Mouse (Mus musculus) ES-Bruce4 (cell line): ENCODE results near the gene Engase. TPM values are rescaled to one million over a fixed set of nuclear protein-coding genes. Genes with fewer than 3 reads are reported as not detected.

Experiments
- H3K27ac ChIP-seq: 2 replicates; pipeline ENCODE4 v1.5.1; 2012; ENCODE audit warnings: low read length, inconsistent platforms; ENCODE audit not compliant: insufficient read depth
- H3K27me3 ChIP-seq: 2 replicates; pipeline ENCODE4 v1.6.1; 2012; ENCODE audit warnings: mild to moderate bottlenecking, low read length, inconsistent platforms; ENCODE audit not compliant: control insufficient read depth, poor library complexity, insufficient read depth, severe bottlenecking
- H3K36me3 ChIP-seq: 2 replicates; pipeline ENCODE4 v1.6.1; 2012; ENCODE audit warnings: inconsistent platforms, mild to moderate bottlenecking, low read length, moderate library complexity; ENCODE audit not compliant: control insufficient read depth, poor library complexity, insufficient read depth, severe bottlenecking
- H3K4me1 ChIP-seq: one replicate; pipeline ENCODE4 v1.8.1; 2011; ENCODE audit warnings: low read length; ENCODE audit not compliant: control insufficient read depth, insufficient read depth
- H3K4me3 ChIP-seq: 2 replicates; pipeline ENCODE4 v1.5.1; 2011; ENCODE audit warnings: low read depth, mild to moderate bottlenecking, low read length
- H3K9ac ChIP-seq: 2 replicates; pipeline ENCODE4 v1.6.1; 2012; ENCODE audit warnings: low read depth, mild to moderate bottlenecking, inconsistent platforms; ENCODE audit not compliant: poor library complexity, severe bottlenecking
- H3K9me3 ChIP-seq: replicated peaks from 2 replicates; pipeline ENCODE4 v1.6.1; 2012; ENCODE audit warnings: mild to moderate bottlenecking, low read length, inconsistent platforms; ENCODE audit not compliant: control insufficient read depth, poor library complexity, insufficient read depth, severe bottlenecking
- CTCF ChIP-seq: IDR thresholded peaks from one replicate; pipeline ENCODE4 v1.8.1; 2011; ENCODE audit warnings: low read depth, low read length
- EP300 ChIP-seq: IDR thresholded peaks from 2 replicates; pipeline ENCODE4 v1.6.1; 2011; ENCODE audit warnings: low read depth, low read length; ENCODE audit not compliant: insufficient read depth
- POLR2A ChIP-seq: IDR thresholded peaks from one replicate; pipeline ENCODE4 v1.8.1; 2011; ENCODE audit warnings: low read length; ENCODE audit not compliant: insufficient read depth
- polyA plus RNA-seq: library from polyadenylated mRNA; stranded (reverse); fragments of >200 nt; gene quantifications from 2 replicates; pipeline ENCODE4 v1.2.4, GENCODE M21; 2011; ENCODE audit warnings: low read depth; ENCODE audit not compliant: missing spikeins, insufficient read depth, insufficient read length

The Engase gene
- polyA plus RNA-seq, 1 experiment = 7.8 TPM

DNA sequence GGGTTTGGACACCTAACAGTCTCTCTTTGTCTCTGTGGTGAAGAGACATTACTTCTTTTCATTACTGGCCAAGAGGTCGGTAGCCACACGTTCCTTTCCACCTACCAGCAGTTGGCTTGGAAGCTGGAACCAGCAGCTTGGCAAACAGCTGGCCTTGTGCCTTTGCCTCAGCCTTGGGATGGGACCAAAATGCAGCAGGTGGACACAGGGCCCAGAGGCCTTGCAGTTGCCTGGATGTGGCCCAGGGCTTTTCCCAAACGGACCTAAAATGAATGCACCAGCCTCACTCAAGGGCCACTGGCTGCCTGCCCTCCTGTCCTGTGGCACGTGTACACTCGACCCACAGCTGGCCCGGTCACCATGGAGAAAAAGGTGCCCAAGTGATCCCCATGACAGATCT is 25.4 kb upstream of the Engase start:
- Histone ChIP-seq H3K9me3 (no peaks in the 10 kb centered on the region), H3K4me3 (no peak overlapping the region), H3K27me3 (no peaks in the 10 kb centered on the region), H3K4me1 (peaks cover 3% of the 10 kb centered on the region), H3K9ac (no peak overlapping the region), H3K36me3 (no peaks in the 10 kb centered on the region), H3K27ac (no peak overlapping the region)
- TF ChIP-seq POLR2A (no peak), CTCF (no peak), EP300 (no peak)

DNA sequence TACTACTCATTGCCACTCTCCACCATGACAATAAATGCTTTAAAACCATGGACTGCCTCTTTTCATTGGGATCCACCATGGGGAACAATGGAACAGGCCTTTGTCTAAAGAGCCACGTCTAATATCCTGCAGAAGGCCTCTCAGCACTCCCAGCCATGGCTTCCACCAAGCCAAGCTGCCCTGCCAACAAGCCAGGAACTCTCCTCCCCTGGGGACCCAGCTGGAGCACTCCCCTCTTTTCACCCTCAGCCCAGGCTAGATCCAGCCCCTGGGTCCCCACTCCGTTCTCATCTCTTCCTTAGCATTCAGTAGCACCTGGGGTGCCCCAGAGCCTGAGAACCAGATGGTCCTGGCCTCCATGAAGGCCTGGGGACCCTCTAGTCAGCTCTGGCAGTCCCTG is 23.7 kb upstream of the Engase start:
- H3K9me3 ChIP-seq = no peaks in the 10 kb centered on the region

DNA sequence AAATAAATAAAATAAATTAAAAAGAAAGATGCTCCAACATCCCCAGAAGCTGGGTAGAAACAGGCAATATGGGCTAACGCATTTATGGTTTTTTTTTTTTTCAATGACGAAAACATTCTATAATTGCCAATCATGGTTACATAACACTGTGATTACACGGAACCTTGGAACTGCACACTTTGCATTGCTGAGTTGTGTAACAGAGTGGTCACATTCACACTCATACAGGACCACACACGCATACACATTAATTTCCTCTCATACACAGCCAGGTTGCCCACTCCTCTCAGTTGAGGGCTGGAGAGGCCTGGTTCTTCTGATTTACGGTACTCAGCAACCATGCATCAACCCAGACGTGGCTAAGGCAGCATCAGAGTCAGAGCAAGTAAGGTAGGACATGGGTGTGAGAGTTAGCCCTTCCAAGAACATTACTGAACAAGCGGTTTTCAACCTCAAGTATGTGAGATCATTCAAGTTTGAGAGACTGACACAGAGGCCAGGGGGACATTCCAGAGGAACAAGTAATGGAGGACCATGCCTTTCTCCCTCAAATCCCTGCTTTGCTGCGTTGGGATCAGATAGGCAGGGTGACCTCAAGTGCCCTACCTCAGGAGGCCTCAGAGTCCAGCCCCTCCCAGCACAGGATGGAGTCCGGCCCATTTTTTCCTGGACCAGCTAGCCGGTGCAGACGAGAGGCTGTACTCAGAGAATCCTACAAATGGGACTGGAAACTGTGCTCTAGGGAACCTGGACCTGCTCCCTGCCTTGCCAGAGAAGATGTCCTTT is 22.6 kb upstream of the Engase start:
- Histone ChIP-seq H3K9me3 (no peaks in the 10 kb centered on the region), H3K27me3 (no peaks in the 10 kb centered on the region), H3K4me3 (no peak overlapping the region), H3K4me1 (peaks cover 3% of the 10 kb centered on the region), H3K27ac (no peak overlapping the region), H3K9ac (no peak overlapping the region), H3K36me3 (no peaks in the 10 kb centered on the region)
- TF ChIP-seq CTCF (no peak), POLR2A (no peak), EP300 (no peak)

More for the DNA sequence above, 23.7 kb upstream of the Engase start:
- H3K27ac ChIP-seq = no peak overlapping the region
- H3K4me1 ChIP-seq = peaks cover 3% of the 10 kb centered on the region
- no peak for TF ChIP-seq EP300
- no peak for TF ChIP-seq POLR2A
- TF ChIP-seq CTCF = no peak
- H3K9ac ChIP-seq = no peak overlapping the region
- H3K4me3 ChIP-seq = no peak overlapping the region
- H3K36me3 ChIP-seq = no peaks in the 10 kb centered on the region
- H3K27me3 ChIP-seq = no peaks in the 10 kb centered on the region

DNA sequence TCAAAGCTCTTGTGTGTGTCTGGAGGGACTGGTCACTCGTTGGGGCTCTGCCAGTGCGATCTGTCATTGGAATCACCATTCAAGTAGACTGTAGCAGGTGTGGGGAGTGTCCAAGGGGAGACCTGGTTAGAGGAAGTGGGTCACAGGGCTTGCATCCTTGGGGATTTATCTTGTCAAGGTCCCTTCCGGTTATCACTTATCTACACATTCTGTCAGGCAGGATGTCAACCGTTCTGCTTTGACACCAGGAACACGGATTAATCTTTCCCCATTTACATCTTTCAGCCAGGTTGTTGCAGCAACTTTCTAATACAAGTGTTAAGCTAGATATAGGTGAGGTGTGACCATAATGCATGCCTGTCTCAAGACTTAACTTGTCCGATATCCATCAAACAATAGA is 20.8 kb upstream of the Engase start:
- Histone ChIP-seq H3K9me3 (no peaks in the 10 kb centered on the region), H3K27me3 (no peaks in the 10 kb centered on the region), H3K4me3 (no peak overlapping the region), H3K4me1 (peaks cover 3% of the 10 kb centered on the region), H3K27ac (no peak overlapping the region), H3K9ac (no peak overlapping the region), H3K36me3 (no peaks in the 10 kb centered on the region)
- TF ChIP-seq EP300 (no peak), POLR2A (no peak), CTCF (no peak)

DNA sequence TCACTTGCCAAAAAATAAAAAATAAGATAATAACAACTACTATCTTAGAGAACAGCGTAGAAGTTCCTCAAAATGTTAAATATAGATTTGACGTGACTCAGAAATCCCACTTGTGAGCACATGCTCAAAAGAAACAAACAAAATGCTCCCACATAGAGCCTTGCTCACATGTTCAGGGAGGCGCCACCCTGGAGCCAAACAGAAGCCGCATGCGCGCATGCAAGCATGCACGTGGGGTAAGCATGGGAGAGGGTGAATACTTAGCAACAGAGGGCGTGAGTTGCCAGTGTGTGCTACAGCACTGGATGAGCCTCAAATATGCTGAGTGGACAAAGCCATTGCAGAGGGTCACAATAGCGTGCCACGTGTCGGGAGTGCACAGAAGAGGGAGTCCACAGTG is 19.7 kb upstream of the Engase start:
- Histone ChIP-seq H3K4me3 (no peak overlapping the region), H3K9ac (no peak overlapping the region), H3K36me3 (no peaks in the 10 kb centered on the region), H3K9me3 (no peaks in the 10 kb centered on the region), H3K4me1 (peaks cover 3% of the 10 kb centered on the region), H3K27me3 (no peaks in the 10 kb centered on the region), H3K27ac (no peak overlapping the region)
- TF ChIP-seq CTCF (no peak), POLR2A (no peak), EP300 (no peak)

DNA sequence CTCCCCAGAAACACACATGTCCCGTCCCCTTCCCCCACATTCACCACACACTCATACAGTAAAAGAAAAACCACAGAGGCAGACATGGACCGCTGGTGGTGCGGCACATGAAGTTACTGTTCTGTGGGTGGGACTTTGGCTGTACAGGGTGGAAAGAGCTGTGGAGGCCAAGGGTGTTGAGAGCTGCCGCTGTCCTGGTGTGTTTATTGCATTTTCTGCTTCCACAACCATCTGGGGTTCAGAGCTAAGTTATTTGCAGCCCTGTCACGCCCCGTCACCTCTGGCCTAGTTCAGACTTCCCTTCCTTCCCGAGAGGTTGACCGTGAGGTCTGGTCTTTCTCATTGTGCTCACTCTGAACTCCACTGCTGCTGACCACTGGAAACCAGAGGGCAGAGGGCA is 17.6 kb upstream of the Engase start:
- no peak overlapping the region for H3K4me3 ChIP-seq
- no peaks in the 10 kb centered on the region for H3K36me3 ChIP-seq
- H3K9ac ChIP-seq = no peak overlapping the region
- no peak overlapping the region for H3K27ac ChIP-seq
- no peaks in the 10 kb centered on the region for H3K9me3 ChIP-seq
- no peaks in the 10 kb centered on the region for H3K27me3 ChIP-seq
- TF ChIP-seq CTCF (no peak), EP300 (no peak), POLR2A (no peak)
- peaks cover 7% of the 10 kb centered on the region for H3K4me1 ChIP-seq
